Mouse (Mus musculus) thymus, adult 2 months (tissue): ENCODE results near the gene Rab3a. TPM values are rescaled to one million over a fixed set of nuclear protein-coding genes. Genes with fewer than 3 reads are reported as not detected.
A peak's percentile ranks its signal among the peaks of the same experiment; 100 is the strongest.

ENCODE experiments used
- DNase-seq: peaks from one replicate; pipeline ENCODE4 v3.0.0; 2021
- H3K27ac ChIP-seq: fragments of 200-500 bp; 2 replicates; pipeline ENCODE4 v1.5.1; 2012; ENCODE audit warnings: low read length, control low read depth; ENCODE audit not compliant: control insufficient read depth, insufficient read depth
- H3K27me3 ChIP-seq: fragments of 200-500 bp; 2 replicates; pipeline ENCODE4 v1.6.1; 2012; ENCODE audit warnings: mild to moderate bottlenecking, low read length, moderate library complexity, mixed read lengths; ENCODE audit not compliant: control insufficient read depth, insufficient read depth
- H3K36me3 ChIP-seq: fragments of 200-500 bp; 2 replicates; pipeline ENCODE4 v1.6.1; 2012; ENCODE audit warnings: mild to moderate bottlenecking, low read length, moderate library complexity; ENCODE audit not compliant: control insufficient read depth, insufficient read depth
- H3K4me1 ChIP-seq: fragments of 200-500 bp; replicated peaks from 2 replicates; pipeline ENCODE4 v1.6.1; 2012; ENCODE audit warnings: low read length; ENCODE audit not compliant: control insufficient read depth, insufficient read depth
- H3K4me3 ChIP-seq: fragments of 200-500 bp; 2 replicates; pipeline ENCODE4 v1.5.1; 2012; ENCODE audit warnings: mild to moderate bottlenecking, low read length, control low read depth, moderate library complexity; ENCODE audit not compliant: control insufficient read depth, insufficient read depth
- CTCF ChIP-seq: fragments of 200-500 bp; IDR thresholded peaks from 2 replicates; pipeline ENCODE4 v1.5.1; 2012; ENCODE audit warnings: mild to moderate bottlenecking, control low read depth, low read length, moderate library complexity, borderline replicate concordance; ENCODE audit not compliant: control insufficient read depth, poor library complexity, insufficient read depth; ENCODE audit errors: extremely low read depth
- POLR2A ChIP-seq: fragments of 200-500 bp; IDR thresholded peaks from 2 replicates; pipeline ENCODE4 v1.6.1; 2012; ENCODE audit warnings: mild to moderate bottlenecking, low read length, control low read depth, moderate library complexity; ENCODE audit not compliant: control insufficient read depth, poor library complexity, insufficient read depth; ENCODE audit errors: extremely low read depth
- WGBS: fragments of 180-500 bp; shearing (Covaris S2); methylation state at CpG from one replicate; pipeline ENCODE4 v1.1.7; 2018; 5-methylcytosine and 5-hydroxymethylcytosine counted together
- polyA plus RNA-seq: library from polyadenylated mRNA; depleted of rRNA; stranded (reverse); fragments of >200 nt; gene quantifications from 2 replicates; pipeline ENCODE4 v1.2.3, GENCODE M21; 2012

The Rab3a gene
- polyA plus RNA-seq, 1 experiment: 20.8 TPM

GRCm38 (mm10) chr8:70724216-70724615 lies 30.3 kb upstream of the Rab3a start:
- TF ChIP-seq POLR2A (no peak), CTCF (no peak)
- 94% methylated on average over 12 of the region's 12 CpGs for WGBS

DNA sequence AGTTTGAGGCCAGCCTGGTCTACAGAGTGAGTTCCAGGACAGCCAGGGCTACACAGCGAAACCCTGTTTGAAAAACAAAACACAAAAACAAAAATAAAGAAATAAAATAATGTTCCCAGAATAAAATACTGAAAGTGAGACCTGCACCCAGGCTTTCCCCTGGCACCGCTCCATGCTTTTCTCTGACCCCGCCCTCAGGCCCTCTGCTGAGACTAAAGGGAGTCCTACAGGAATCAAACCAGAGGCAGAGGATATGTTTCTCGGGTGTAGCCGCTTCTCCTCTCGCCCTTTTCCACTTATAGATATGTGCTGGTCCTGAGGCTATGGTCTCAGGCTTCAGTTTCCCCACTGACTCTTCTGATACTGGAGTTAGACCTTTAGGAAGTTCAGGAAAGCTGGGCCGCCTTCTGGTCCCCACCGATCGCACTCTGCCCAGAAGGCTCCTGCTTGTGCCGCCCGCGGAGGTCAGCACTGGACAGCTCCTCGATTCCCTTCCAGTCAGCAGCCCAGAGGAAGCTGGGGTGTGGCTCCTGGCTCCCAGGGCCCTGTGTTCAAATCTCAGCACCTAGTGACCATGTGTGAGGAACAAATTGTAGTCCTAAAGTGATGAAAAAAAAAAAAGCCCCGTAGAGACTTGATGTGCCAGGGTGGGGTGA lies 28.6 kb upstream of the Rab3a start:
- H3K27me3 ChIP-seq: no peaks in the 10 kb centered on the region; the same call in 1 of the 2 replicates

More at GRCm38 (mm10) chr8:70724216-70724615, 30.3 kb upstream of the Rab3a start:
- no peak overlapping the region for H3K4me3 ChIP-seq
- H3K4me1 ChIP-seq: no peaks in the 10 kb centered on the region
- DNase-seq: no peak
- H3K36me3 ChIP-seq: no peaks in the 10 kb centered on the region
- no peak overlapping the region for H3K27ac ChIP-seq
- H3K27me3 ChIP-seq: no peaks in the 10 kb centered on the region; the same call in 1 of the 2 replicates

GRCm38 (mm10) chr8:70726721-70727120 lies 27.8 kb upstream of the Rab3a start:
- Histone ChIP-seq H3K27me3 (no peaks in the 10 kb centered on the region; the same call in 1 of the 2 replicates), H3K36me3 (no peaks in the 10 kb centered on the region), H3K4me1 (peaks cover 12% of the 10 kb centered on the region), H3K4me3 (no peak overlapping the region), H3K27ac (no peak overlapping the region)
- 46% methylated on average over 11 of the region's 11 CpGs for WGBS
- no peak for DNase-seq
- no peak for TF ChIP-seq POLR2A
- TF ChIP-seq CTCF: no peak

More for the DNA sequence above, 28.6 kb upstream of the Rab3a start:
- DNase-seq: no peak
- WGBS: 51% methylated on average over 14 of the region's 14 CpGs
- H3K27ac ChIP-seq: no peak overlapping the region
- no peaks in the 10 kb centered on the region for H3K36me3 ChIP-seq
- no peak for TF ChIP-seq POLR2A
- TF ChIP-seq CTCF: no peak
- H3K4me1 ChIP-seq: peaks cover 12% of the 10 kb centered on the region
- no peak overlapping the region for H3K4me3 ChIP-seq

DNA sequence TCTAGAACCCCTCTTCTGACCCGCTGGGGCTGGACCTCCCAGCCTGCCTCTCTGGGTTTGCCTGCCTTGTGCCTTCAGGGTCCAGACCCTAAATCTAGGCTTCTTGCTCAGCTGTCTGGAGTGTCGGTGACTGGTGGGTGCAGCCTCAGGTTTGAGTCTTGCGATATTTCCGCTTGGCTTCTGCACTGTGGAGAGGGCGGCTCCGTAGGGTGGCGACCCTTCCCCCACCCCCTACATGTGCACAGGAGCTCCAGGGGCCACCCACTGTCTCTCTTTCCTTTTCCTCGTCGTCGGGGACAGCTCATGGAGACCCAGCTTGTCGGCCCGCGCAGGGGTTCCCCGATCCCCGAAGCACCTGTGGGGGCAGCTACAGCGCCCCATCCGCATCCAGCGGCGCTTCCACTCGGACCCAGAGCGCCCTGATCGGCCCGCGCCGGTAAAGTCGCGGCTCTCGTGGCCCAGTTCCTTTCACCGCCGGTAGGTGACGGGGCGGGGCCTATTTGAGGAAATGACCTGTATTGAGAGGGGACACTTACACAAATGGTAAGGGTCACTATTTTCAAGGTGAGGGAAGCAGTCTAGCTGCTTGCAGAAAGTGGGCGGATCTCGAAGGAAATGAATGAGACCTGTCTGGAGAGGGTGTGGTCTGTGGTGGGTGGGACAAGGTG lies 24.5 kb upstream of the Rab3a start:
- WGBS: 2% methylated on average over 34 of the region's 34 CpGs
- TF ChIP-seq POLR2A (no peak), CTCF (peak; percentile 35; the same call in 1 of the 2 replicates)
- Histone ChIP-seq H3K27ac (no peak overlapping the region), H3K4me1 (peaks cover 12% of the 10 kb centered on the region), H3K27me3 (no peaks in the 10 kb centered on the region; the same call in 1 of the 2 replicates), H3K4me3 (peak overlapping the region; percentile 61), H3K36me3 (no peaks in the 10 kb centered on the region)
- peak; percentile 37 for DNase-seq

DNA sequence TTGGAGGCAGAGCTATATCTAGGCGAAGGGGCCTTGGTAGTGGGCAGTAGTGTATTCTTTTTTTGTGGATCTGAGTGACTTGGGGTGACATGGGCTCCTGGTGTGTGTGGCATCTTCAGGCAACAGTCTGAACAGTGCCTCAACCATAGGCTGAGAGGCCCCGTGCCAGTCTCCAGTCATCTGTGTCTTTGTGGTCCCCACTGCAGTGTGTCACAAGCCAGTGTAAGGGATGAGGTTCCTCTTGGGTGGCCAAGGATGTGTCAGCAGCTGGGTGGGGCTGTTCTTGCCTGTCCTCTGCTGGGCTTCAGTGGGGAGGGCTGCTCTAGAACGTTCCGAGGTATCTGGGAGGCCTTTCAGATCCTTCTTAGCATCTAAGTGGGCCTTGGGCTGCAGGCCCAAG lies 23.5 kb upstream of the Rab3a start:
- Histone ChIP-seq H3K4me3 (no peak overlapping the region), H3K27ac (no peak overlapping the region), H3K4me1 (peaks cover 12% of the 10 kb centered on the region), H3K36me3 (no peaks in the 10 kb centered on the region), H3K27me3 (no peaks in the 10 kb centered on the region; the same call in 1 of the 2 replicates)
- TF ChIP-seq CTCF: no peak
- no peak for TF ChIP-seq POLR2A
- WGBS: 83% methylated on average over 4 of the region's 4 CpGs
- DNase-seq: no peak

GRCm38 (mm10) chr8:70737705-70738104 lies 16.8 kb upstream of the Rab3a start:
- Histone ChIP-seq H3K4me1 (peaks cover 7% of the 10 kb centered on the region), H3K27ac (no peak overlapping the region), H3K27me3 (peaks cover 5% of the 10 kb centered on the region), H3K36me3 (no peaks in the 10 kb centered on the region), H3K4me3 (no peak overlapping the region)
- no peak for TF ChIP-seq POLR2A
- TF ChIP-seq CTCF: no peak
- WGBS: 87% methylated on average over 5 of the region's 5 CpGs
- no peak for DNase-seq
